Mouse (Mus musculus) myocyte (in vitro differentiated cells): ENCODE data around the gene Zfp64. TPM values are rescaled to one million over a fixed set of nuclear protein-coding genes. Genes with fewer than 3 reads are reported as not detected.

Experiments used
- H3K27me3 ChIP-seq: one replicate; pipeline ENCODE4 v1.6.1; 2011; ENCODE audit not compliant: control insufficient read depth, insufficient read depth, insufficient read length
- H3K36me3 ChIP-seq: one replicate; pipeline ENCODE4 v1.6.1; 2011; ENCODE audit not compliant: control insufficient read depth, insufficient read depth
- H3K4me2 ChIP-seq: one replicate; pipeline ENCODE4 v1.6.1; 2011; ENCODE audit warnings: low read depth, control low read depth
- H3K4me3 ChIP-seq: one replicate; pipeline ENCODE4 v1.5.1; 2011; ENCODE audit warnings: mild to moderate bottlenecking, control low read depth, moderate library complexity
- H3K79me2 ChIP-seq: one replicate; pipeline ENCODE4 v1.6.1; 2011; ENCODE audit not compliant: control insufficient read depth, insufficient read depth
- H3ac ChIP-seq: one replicate; pipeline ENCODE4 v1.6.1; 2011; ENCODE audit not compliant: control insufficient read depth, insufficient read length
- CEBPB ChIP-seq: IDR thresholded peaks from 2 replicates; pipeline ENCODE4 v1.6.1; 2011; ENCODE audit warnings: mild to moderate bottlenecking, moderate library complexity; ENCODE audit not compliant: poor library complexity, insufficient read depth, severe bottlenecking
- E2F4 ChIP-seq: IDR thresholded peaks from one replicate; pipeline ENCODE4 v1.6.1; 2011; ENCODE audit warnings: mild to moderate bottlenecking, control low read depth, moderate library complexity; ENCODE audit not compliant: insufficient read depth
- MAX ChIP-seq: IDR thresholded peaks from one replicate; pipeline ENCODE4 v1.6.1; 2011; ENCODE audit warnings: low read depth, mild to moderate bottlenecking, control low read depth
- MYOD1 ChIP-seq, 3 experiments: IDR thresholded peaks; one replicate each; pipeline ENCODE4 v1.6.1; 2011; ENCODE audit warnings: control low read depth in 2 of 3, low read depth in 2 of 3, mild to moderate bottlenecking in 2 of 3, moderate library complexity in 1 of 3; ENCODE audit not compliant: insufficient read length in 2 of 3, control insufficient read depth in 1 of 3
- MYOG ChIP-seq, 3 experiments: IDR thresholded peaks; one replicate each; pipeline ENCODE4 v1.6.1; 2011; ENCODE audit warnings: control low read depth in 2 of 3, low read depth in 2 of 3, mild to moderate bottlenecking in 2 of 3; ENCODE audit not compliant: insufficient read length in 2 of 3, control insufficient read depth in 1 of 3, insufficient read depth in 1 of 3
- POLR2A ChIP-seq: IDR thresholded peaks from one replicate; pipeline ENCODE4 v1.6.1; 2011; ENCODE audit warnings: low read depth, mild to moderate bottlenecking, control low read depth, moderate library complexity; ENCODE audit not compliant: insufficient read length
- POLR2AphosphoS2 ChIP-seq: IDR thresholded peaks from one replicate; pipeline ENCODE4 v1.6.1; 2011; ENCODE audit warnings: low read depth, control low read depth; ENCODE audit not compliant: insufficient read length
- REST ChIP-seq: IDR thresholded peaks from one replicate; pipeline ENCODE4 v1.6.1; 2011; ENCODE audit warnings: mild to moderate bottlenecking, control low read depth, moderate library complexity; ENCODE audit not compliant: insufficient read depth, insufficient read length
- SRF ChIP-seq: IDR thresholded peaks from one replicate; pipeline ENCODE4 v1.6.1; 2011; ENCODE audit warnings: low read depth; ENCODE audit not compliant: control insufficient read depth, insufficient read length
- TCF12 ChIP-seq: IDR thresholded peaks from one replicate; pipeline ENCODE4 v1.6.1; 2011; ENCODE audit warnings: mild to moderate bottlenecking, control low read depth; ENCODE audit not compliant: poor library complexity, insufficient read depth, severe bottlenecking
- TCF3 ChIP-seq: IDR thresholded peaks from one replicate; pipeline ENCODE4 v1.6.1; 2011; ENCODE audit warnings: low read depth, control low read depth; ENCODE audit not compliant: insufficient read length
- USF1 ChIP-seq: IDR thresholded peaks from one replicate; pipeline ENCODE4 v1.6.1; 2011; ENCODE audit warnings: low read depth, mild to moderate bottlenecking, control low read depth, moderate library complexity
- polyA plus RNA-seq: library from polyadenylated mRNA; unstranded; fragments of >200 nt; fragmentation: generic; extraction: Trizol; gene quantifications from one replicate; pipeline ENCODE4 v1.2.1, GENCODE M21; 2012; ENCODE audit warnings: missing spikeins

Gene Zfp64
- polyA plus RNA-seq, 1 experiment = 22.6 TPM

DNA sequence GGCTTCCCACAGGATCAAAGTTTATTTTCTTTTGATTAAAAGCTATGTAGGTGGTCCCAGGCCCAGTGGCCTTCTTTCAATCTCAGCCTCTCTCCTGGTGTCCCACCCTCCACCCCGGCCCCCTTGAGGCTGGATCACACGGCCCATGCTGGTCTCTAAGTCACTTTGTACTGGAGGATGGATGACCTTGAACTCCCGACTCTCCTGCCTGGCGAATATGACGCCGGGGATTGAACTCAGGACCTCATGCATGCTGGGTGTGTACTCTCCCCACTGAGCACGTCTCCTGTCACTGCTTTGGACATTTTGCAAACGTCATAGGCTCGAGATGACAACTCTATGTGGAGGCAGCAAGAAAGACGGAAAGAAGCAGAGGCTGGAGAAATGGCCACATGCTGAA lies 103.8 kb downstream of the Zfp64 start:
- Histone ChIP-seq H3K36me3 (no peaks in the 10 kb centered on the region), H3K4me2 (no peak overlapping the region), H3K27me3 (peaks cover 4% of the 10 kb centered on the region), H3ac (no peak overlapping the region), H3K4me3 (no peak overlapping the region), H3K79me2 (no peaks in the 10 kb centered on the region)
- TF ChIP-seq SRF (no peak), TCF12 (no peak), MAX (no peak)

DNA sequence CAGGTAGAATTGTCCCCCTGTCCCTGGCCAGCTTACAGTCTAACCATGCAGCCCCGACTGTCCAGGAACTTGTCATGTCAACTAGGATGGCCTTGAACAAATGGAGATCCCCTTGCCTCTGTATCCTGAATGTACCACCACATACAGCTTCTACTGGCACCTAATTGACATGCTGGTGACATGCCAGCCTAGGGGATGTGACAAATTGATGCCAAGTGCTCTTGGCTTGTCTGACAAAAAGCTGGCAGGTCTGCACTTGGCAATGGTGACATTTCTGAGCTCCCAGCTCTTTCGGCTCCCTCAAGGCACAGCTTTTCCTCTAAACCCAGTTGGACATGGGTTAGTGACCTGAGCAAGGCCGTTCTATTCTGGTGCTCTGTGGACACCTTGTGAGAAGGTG lies 106.8 kb downstream of the Zfp64 start:
- Histone ChIP-seq H3K4me3 (no peak overlapping the region), H3ac (no peak overlapping the region), H3K27me3 (peaks cover 4% of the 10 kb centered on the region), H3K36me3 (no peaks in the 10 kb centered on the region), H3K79me2 (no peaks in the 10 kb centered on the region), H3K4me2 (no peak overlapping the region)
- TF ChIP-seq E2F4 = no peak
- TF ChIP-seq TCF12 = no peak
- no peak for TF ChIP-seq POLR2AphosphoS2
- no peak for TF ChIP-seq USF1
- TF ChIP-seq MYOD1 (IDR thresholded peaks at IDR 0.05; ENCODE audit: control insufficient read depth in 1 of 3, insufficient read length in 2 of 3, low read depth in 2 of 3) = no peak
- TF ChIP-seq MYOG (IDR thresholded peaks at IDR 0.05; ENCODE audit: control insufficient read depth in 1 of 3, insufficient read depth in 1 of 3, insufficient read length in 2 of 3, low read depth in 2 of 3) = no peak
- no peak for TF ChIP-seq CEBPB
- no peak for TF ChIP-seq POLR2A
- no peak for TF ChIP-seq REST
- no peak for TF ChIP-seq MAX
- no peak for TF ChIP-seq TCF3
- no peak for TF ChIP-seq SRF

DNA sequence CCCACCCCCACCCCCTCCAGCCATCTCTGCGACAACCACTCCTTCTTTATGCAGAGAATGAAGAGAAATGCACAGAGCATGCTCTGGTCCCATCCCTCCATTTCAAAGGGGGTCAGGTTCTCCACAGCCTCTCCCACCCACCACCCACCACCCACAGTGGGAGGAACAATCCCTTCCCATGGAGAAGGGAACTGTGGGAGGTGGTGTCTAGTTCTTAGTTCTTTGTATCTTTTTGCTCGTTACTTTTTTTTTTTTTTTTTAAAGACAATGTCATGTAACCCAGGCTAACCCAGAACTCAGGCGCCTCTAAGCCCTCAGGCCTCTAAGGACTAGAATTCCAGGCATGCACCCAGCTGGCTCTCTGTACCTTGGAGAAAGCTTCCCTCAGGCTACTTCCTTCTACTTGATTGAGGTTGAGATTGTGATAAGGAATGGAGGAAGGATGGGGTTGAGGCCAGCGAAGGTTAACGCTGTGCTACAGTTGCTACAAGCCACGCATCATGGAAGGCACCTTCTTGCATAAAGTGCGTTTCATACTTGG lies 109.1 kb downstream of the Zfp64 start:
- no peaks in the 10 kb centered on the region for H3K79me2 ChIP-seq

More for the DNA sequence above, 109.1 kb downstream of the Zfp64 start:
- no peaks in the 10 kb centered on the region for H3K36me3 ChIP-seq
- no peak overlapping the region for H3K4me3 ChIP-seq
- H3K4me2 ChIP-seq = no peak overlapping the region
- no peak for TF ChIP-seq USF1
- no peak for TF ChIP-seq SRF
- no peak for TF ChIP-seq REST
- no peak for TF ChIP-seq POLR2A
- no peak for TF ChIP-seq MYOD1 (IDR thresholded peaks at IDR 0.05; ENCODE audit: control insufficient read depth in 1 of 3, insufficient read length in 2 of 3, low read depth in 2 of 3)
- no peak for TF ChIP-seq MYOG (IDR thresholded peaks at IDR 0.05; ENCODE audit: control insufficient read depth in 1 of 3, insufficient read depth in 1 of 3, insufficient read length in 2 of 3, low read depth in 2 of 3)
- TF ChIP-seq MAX = no peak
- TF ChIP-seq TCF3 = no peak
- no peak for TF ChIP-seq CEBPB
- TF ChIP-seq POLR2AphosphoS2 = no peak
- TF ChIP-seq E2F4 = no peak
- TF ChIP-seq TCF12 = no peak
- no peak overlapping the region for H3ac ChIP-seq
- peaks cover 4% of the 10 kb centered on the region for H3K27me3 ChIP-seq

Other genes starting within 250 kb of the Zfp64 start
- gene Atp9a, start 213.2 kb downstream of the Zfp64 start, polyA plus RNA-seq = 41.6 TPM
- not detected for gene Sall4, start 187.6 kb downstream of the Zfp64 start, polyA plus RNA-seq